Mouse (Mus musculus) olfactory bulb, adult 2 months (tissue): ENCODE measurements around the gene Aig1.

Experiments used
- CTCF ChIP-seq: fragments of 200-500 bp; IDR thresholded peaks from 2 replicates; pipeline ENCODE4 v1.5.1; 2012; ENCODE audit warnings: low read depth, mild to moderate bottlenecking, low read length, moderate library complexity; ENCODE audit not compliant: insufficient read depth
- POLR2A ChIP-seq: fragments of 200-500 bp; IDR thresholded peaks from 2 replicates; pipeline ENCODE4 v1.6.1; 2012; ENCODE audit warnings: mild to moderate bottlenecking, low read depth, low read length, moderate library complexity; ENCODE audit not compliant: insufficient read depth

- no peak for TF ChIP-seq CTCF
- no peak for TF ChIP-seq POLR2A
Measured at GRCm38 (mm10) chr10:13682565-13682964, 186.2 kb downstream of the Aig1 start.
